Mouse (Mus musculus): ENCODE data around the gene Gm6899.

Gene Gm6899

DNA sequence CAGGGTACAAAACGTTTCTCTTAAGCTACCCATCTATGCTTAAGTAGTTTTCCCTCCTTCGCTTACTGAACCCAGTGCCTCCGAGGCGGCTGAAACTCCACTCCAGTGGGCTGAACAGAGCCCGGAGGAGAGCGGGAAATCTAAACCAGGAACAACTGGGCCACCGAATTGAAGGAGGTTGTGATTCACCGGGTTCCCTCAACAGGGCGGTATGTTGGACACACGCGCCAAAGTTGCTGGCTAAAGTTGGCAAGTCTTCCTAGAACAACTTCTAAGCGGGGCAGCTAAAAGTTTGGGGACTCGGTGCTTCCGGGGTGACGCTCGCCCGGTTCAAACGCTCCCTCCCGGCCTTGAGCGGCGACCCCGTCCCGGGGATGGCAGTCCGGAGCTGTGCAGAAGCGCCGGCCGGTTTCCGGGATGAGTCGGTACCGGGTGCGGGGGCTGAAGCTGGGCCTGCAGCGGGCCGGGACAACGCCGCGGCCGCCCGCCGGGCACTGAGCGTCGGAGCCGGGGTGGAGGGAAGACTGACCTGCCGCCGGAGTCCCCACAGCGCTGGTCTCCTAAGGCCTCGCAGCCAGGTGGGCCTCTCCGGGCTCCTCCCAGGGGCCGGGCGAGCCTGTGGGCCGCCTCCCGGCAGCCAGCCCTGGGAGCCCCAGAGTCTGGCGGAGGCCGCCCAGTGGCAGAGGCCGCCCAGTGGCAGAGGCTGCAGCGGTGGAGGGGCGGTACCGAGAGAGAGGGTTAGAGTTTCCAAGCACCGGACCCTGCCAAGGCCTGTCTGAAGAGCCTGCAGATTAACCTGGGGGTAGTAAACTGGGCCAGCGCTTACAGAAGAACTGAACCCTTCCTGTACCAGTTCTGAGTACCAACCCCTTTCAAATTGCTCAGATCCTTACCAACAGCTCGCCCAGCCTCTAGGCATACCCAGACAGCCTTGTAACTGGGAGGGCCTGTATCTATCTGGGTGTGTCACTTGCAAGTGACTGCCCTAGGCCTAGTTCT lies at the start of gene Gm6899, which contains the start of gene Vrk2:
Gm6899 (plus strand) TSS at position 181 of the 999 bp plus-strand sequence.
Vrk2 (minus strand) TSS at position 939 of the 999 bp plus-strand sequence.
- no peak for DNase-seq (ENCODE audit: low read depth, low spot score)

- no peak for DNase-seq (ENCODE audit: low read depth, low spot score)
These were observed 41.5 kb upstream of the Gm6899 start for GRCm38 (mm10) chr11:26551551-26551950.

- no peak for DNase-seq (ENCODE audit: low read depth, low spot score)
These were observed 7.4 kb upstream of the Gm6899 start for GRCm38 (mm10) chr11:26585409-26586366.

- DNase-seq (ENCODE audit: low read depth, low spot score) = no peak
These were observed 6.5 kb upstream of the Gm6899 start for GRCm38 (mm10) chr11:26586367-26587183.

- DNase-seq (ENCODE audit: low read depth, low spot score) = no peak
These were observed 5.9 kb upstream of the Gm6899 start for GRCm38 (mm10) chr11:26587184-26587524.

GRCm38 (mm10) chr11:26592395-26593053 lies 517 bp upstream of the Gm6899 start:
- no peak for DNase-seq (ENCODE audit: low read depth, low spot score)

DNA sequence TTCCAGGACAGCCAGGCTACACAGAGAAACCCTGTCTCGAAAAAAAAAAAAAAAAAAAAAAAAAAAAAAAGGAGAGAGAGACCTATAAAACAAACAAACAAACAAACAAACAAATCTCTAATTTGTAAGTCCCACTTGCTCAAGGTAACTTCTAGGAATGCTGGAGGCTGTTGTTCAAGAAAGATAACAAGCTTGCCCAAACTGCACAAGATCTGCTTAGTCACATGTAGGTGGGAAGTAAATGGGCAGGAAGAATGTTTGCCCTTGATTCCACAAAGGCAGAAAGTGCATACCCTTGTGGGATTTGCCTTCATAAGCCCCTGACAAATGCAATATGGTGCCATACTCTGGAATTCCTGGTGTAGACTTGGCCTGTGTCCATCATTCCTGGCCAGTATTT lies 1.4 kb downstream of the Gm6899 start:
- DNase-seq (ENCODE audit: low read depth, low spot score) = no peak

DNA sequence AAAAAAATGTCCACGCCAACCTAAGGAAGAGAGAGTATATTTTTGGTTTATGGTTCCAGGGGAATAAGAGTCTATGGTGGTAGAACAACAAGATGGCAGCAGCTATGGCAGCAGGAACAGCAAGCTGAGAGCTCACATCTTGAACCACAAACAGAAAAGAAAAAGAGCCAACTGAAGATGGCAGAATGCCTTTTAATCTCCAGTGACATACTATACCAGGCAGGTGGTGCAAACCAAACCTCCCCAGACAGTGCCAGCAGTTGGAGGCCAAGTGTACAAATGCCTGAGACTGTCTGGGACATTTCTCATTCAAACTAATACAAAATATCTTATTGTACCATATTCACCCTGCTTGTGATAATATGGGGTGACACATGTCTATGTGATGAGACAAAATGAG lies 3.1 kb downstream of the Gm6899 start:
- no peak for DNase-seq (ENCODE audit: low read depth, low spot score)

GRCm38 (mm10) chr11:26597145-26597544 lies 4.1 kb downstream of the Gm6899 start:
- DNase-seq (ENCODE audit: low read depth, low spot score) = no peak

- DNase-seq (ENCODE audit: low read depth, low spot score) = no peak
These were observed 4.7 kb downstream of the Gm6899 start for GRCm38 (mm10) chr11:26597761-26598160.

- no peak for DNase-seq (ENCODE audit: low read depth, low spot score)
These were observed 5.8 kb downstream of the Gm6899 start for GRCm38 (mm10) chr11:26598876-26599275.

GRCm38 (mm10) chr11:26600692-26601091 lies 7.7 kb downstream of the Gm6899 start:
- DNase-seq (ENCODE audit: low read depth, low spot score) = no peak

- DNase-seq (ENCODE audit: low read depth, low spot score) = no peak
These were observed 8.6 kb downstream of the Gm6899 start for GRCm38 (mm10) chr11:26601571-26602175.

GRCm38 (mm10) chr11:26604061-26604655 lies 11.1 kb downstream of the Gm6899 start:
- no peak for DNase-seq (ENCODE audit: low read depth, low spot score)

GRCm38 (mm10) chr11:26608795-26609194 lies 15.8 kb downstream of the Gm6899 start:
- DNase-seq (ENCODE audit: low read depth, low spot score) = no peak

DNA sequence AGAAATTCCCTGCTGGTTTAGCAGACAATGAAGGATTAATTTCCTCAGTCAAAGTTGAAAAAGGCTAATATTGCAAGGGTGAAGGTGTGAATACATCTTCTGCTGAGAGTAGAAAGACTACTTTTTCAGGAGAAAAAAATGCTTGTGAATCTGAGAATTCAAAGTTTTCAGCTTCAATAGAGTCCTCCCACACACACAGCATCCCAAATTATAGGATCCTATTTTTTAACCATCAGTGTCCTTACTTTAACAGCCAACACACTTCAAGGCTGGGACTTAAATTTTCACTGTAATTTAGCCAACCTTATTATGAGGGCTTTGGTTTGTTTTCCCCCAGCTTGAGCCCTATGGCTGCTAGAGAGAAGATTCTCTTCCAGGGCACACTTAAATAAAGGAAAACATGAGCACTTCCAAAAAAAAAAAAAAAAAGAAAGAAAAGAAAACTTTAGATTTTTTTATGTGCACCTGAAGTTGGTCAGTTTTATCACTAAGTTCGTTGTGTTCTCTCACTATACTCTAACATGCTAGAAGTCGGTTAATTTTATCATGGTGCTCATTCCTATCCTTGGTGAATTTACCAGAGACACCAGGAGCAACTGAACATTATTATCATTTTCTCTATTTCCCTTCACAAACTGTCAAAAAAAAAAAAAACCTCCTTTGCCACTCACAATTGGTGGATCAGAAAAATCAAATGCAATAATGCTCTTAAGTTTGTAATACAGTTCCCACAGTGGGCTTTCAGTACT lies 25.6 kb downstream of the Gm6899 start:
- DNase-seq (ENCODE audit: low read depth, low spot score) = no peak

GRCm38 (mm10) chr11:26622727-26623126 lies 29.7 kb downstream of the Gm6899 start:
- DNase-seq (ENCODE audit: low read depth, low spot score) = no peak

DNA sequence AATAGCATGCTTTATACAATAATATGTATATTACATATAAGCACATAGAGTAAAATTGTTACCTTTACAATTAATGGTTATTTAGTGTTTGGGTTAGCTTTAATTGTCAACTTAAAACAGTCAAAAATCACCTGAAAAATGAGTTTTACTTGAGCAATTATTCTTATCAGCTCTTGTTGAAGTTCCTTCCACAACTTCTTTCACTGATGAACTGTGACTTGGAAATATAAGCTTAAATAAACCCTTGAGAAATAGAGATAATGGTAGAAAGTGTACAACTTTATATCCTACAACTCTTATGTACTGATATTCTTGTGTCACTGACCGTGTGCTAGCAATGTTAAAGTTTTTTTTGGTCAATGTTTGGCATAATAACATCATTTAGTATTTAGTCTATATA lies 43.2 kb downstream of the Gm6899 start:
- DNase-seq (ENCODE audit: low read depth, low spot score) = no peak

- DNase-seq (ENCODE audit: low read depth, low spot score) = no peak
These were observed 47.3 kb downstream of the Gm6899 start for GRCm38 (mm10) chr11:26640314-26640785.
